Mouse (Mus musculus) large intestine, adult 2 months (tissue): ENCODE data around the gene Zbed3. TPM values are rescaled to one million over a fixed set of nuclear protein-coding genes. Genes with fewer than 3 reads are reported as not detected.

ENCODE experiments used
- polyA plus RNA-seq: library from polyadenylated mRNA; depleted of rRNA; stranded (reverse); fragments of >200 nt; gene quantifications from 2 replicates; pipeline ENCODE4 v1.2.3, GENCODE M21; 2012; rRNA removed

Zbed3 gene
- polyA plus RNA-seq, 1 experiment = 14.3 TPM

Other genes starting within 250 kb of the Zbed3 start
- 7.4 and 9.0 TPM in 2 replicates for gene Pde8b, start 73.3 kb upstream of the Zbed3 start, polyA plus RNA-seq
- gene Aggf1, start 51.7 kb downstream of the Zbed3 start, polyA plus RNA-seq = 11.2 and 14.1 TPM in 2 replicates
- not detected in 2 replicates for gene Crhbp, start 121.3 kb downstream of the Zbed3 start, polyA plus RNA-seq
- gene S100z, start 155.1 kb downstream of the Zbed3 start, polyA plus RNA-seq = 0.48 TPM in 1 of 2 replicates, not detected in the other
- gene F2rl1, start 201.6 kb downstream of the Zbed3 start, polyA plus RNA-seq = 39.0 and 53.0 TPM in 2 replicates